Mouse (Mus musculus) kidney, adult 2 months (tissue): Measurements from ENCODE around the gene Ppp1r13b.

ENCODE experiments used
- CTCF ChIP-seq: fragments of 200-500 bp; conservative IDR thresholded peaks from 2 replicates; pipeline ENCODE4 v1.5.1; 2011; ENCODE audit warnings: low read depth, mild to moderate bottlenecking, control low read depth, low read length, moderate library complexity, mixed read lengths; ENCODE audit not compliant: insufficient read depth, insufficient read length
- POLR2A ChIP-seq: fragments of 200-500 bp; IDR thresholded peaks from one replicate; pipeline ENCODE4 v1.6.1; 2011; ENCODE audit warnings: low read depth, low read length, control low read depth

DNA sequence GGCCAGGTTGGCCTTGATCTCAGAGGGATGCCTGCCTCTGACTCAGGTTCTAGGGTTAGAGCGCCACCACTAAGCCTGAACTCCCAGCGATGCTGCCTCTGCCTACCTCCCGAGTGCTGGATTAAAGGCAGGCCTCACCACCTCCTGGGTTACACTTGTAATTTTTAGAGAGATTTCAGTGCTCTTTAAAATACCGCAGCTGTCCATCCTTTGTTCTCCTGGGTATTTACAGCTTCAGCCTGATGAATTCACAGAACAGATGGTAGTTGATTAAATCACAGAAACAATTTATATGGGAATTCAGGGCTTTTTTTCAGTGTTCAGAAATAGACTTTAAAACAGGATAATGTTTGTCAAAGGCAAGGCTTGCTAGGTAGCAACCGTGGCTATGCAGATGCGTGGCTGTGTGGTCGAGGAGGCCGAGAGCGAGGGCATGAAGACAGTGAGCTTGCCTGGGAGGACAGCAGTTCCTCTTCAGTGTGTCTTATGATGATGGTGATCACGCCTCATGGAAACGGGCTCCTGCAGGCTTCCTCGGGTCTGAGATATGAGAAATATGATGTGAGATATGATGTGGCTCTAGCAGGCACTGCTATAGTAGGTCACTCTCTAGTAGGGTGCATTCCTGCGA, 116.3 kb downstream of the Ppp1r13b start:
- TF ChIP-seq CTCF: no peak
- TF ChIP-seq POLR2A: no peak
